Comparison of ENCODE assay signal across 17 mouse cellular contexts in the genomic region with DNA sequence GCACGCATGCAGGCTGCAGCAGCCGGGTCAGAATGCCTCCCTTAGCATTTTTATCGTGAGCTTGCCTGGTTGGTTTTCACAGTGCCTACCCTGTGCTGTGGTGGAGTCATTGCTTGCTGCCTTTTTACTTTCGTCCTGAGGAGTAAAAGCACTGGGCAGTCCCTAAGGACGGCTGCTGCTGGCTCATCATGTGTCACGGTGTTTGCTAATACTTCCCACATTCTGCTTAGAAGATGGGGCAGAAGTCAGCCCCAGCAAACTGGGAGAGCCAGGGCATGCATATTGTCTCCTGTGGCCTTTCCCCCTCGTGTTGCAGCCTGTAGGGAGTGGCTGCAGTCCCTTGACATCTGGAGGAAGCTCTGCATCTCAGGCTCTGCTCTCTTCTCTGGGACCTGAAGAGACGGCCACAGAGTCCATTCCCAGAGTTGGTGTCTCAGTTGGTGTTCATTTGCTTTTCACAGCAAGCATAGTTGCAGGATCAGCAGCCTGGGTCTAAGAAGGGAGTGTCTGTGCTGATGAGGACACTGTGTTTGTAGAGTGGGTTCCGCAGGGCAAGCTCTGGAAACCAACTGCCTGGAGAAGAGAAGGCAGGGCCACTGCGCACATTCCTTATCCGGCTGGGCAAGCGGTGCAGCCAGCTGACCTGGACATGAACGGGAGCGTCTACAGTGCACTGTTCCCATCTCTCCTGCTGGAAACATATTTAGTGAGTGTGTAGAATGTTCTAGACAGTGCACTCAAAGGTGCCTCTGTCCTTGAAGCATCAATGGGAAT. TPM values are rescaled to one million over a fixed set of nuclear protein-coding genes. Genes with fewer than 3 reads are reported as not detected.
A peak's percentile ranks its signal among the peaks of the same experiment; 100 is the strongest.
DNase-seq lines count a peak whose midpoint lies in the region; ATAC-seq and TF ChIP-seq lines count a peak whose summit lies in the region.
"Had no signal": no experiment of that assay in that cellular context is flagged by ENCODE, and none has a peak within 500 bp of the region (broad histone marks: within the 10 kb centered on the region; RNA-seq: fewer than 3 reads in every experiment).

No protein-coding gene starts in this region.

- no peaks in the 10 kb centered on the region for H3K36me3 ChIP-seq in kidney, embryonic 15.5 days
- H3K36me3 ChIP-seq: embryonic facial prominence, embryonic 15.5 days had no signal

- no peak for ATAC-seq in kidney, embryonic 15.5 days (replicated peaks; ENCODE audit: low FRiP score)
- ATAC-seq in Patski, result peak; percentile 60
- ATAC-seq: forebrain, embryonic 14.5 days had no signal

- H3K4me3 ChIP-seq in kidney, embryonic 15.5 days (replicated peaks), result no peak overlapping the region
- H3K4me3 ChIP-seq: embryonic facial prominence, embryonic 15.5 days had no signal

- 58% methylated on average over 14 of the region's 14 CpGs for WGBS in kidney, embryonic 15.5 days

- DNase-seq in kidney, adult 18-20 months, result no peak
- DNase-seq in 3T3-L1 (ENCODE audit: low read depth, low spot score) (peak; percentile 82), Patski (ENCODE audit: low read depth, low spot score) (no peak)
- DNase-seq in kidney, postnatal 14 days, result peak; percentile 45
- DNase-seq in frontal cortex, adult 2 months (ENCODE audit: extremely low spot score in 1 of 2, low spot score in 1 of 2), result no peak
- DNase-seq in lung, postnatal 36 days, result no peak
- DNase-seq: adrenal gland, adult 2 months; cerebellum, adult 9-11 months; gastrocnemius, postnatal 25 days; heart, postnatal 10 days; thymus, postnatal 14 days had no signal

- POLR2A ChIA-PET in Patski (lab: Charles Lee), result no interaction called here

- H3K9ac ChIP-seq in kidney, embryonic 15.5 days, result no peak overlapping the region
- H3K9ac ChIP-seq: embryonic facial prominence, embryonic 15.5 days; liver, embryonic 14.5 days had no signal

- no peaks in the 10 kb centered on the region for H3K27me3 ChIP-seq in kidney, embryonic 15.5 days
- no peaks in the 10 kb centered on the region for H3K27me3 ChIP-seq in Patski
- H3K27me3 ChIP-seq: CH12.LX; embryonic facial prominence, embryonic 15.5 days had no signal

- peak overlapping the region; percentile 56 for H3K27ac ChIP-seq in kidney, embryonic 15.5 days
- H3K27ac ChIP-seq: embryonic facial prominence, embryonic 15.5 days; liver, embryonic 14.5 days; macrophage had no signal

- no peak for TF ChIP-seq CTCF in Patski (IDR thresholded peaks at IDR 0.05)

- CTCF ChIA-PET in Patski (lab: Charles Lee), result interaction anchor here (1.9 kb wide), 1 partner anchor 30 kb away, joined by 4 read pairs; no protein-coding TSS in a partner anchor

- H3K4me2 ChIP-seq in kidney, embryonic 15.5 days, result no peak overlapping the region
- H3K4me2 ChIP-seq: embryonic facial prominence, embryonic 15.5 days had no signal

- peaks cover 26% of the 10 kb centered on the region for H3K4me1 ChIP-seq in kidney, embryonic 15.5 days

- H3K9me3 ChIP-seq in kidney, embryonic 15.5 days (replicated peaks), result no peaks in the 10 kb centered on the region
- H3K9me3 ChIP-seq: embryonic facial prominence, embryonic 15.5 days had no signal

- in situ Hi-C loops in Patski (cut with MboI; ENCODE audit: low pct_unique_long_range_greater_than_20kb), result no loop called here

RNA-seq across cellular contexts. Expression of a gene that starts 45.2 kb away (rescaled TPM):
- polyA plus RNA-seq in kidney, embryonic 15.5 days (2015; fragmentation: Nextera tagmentation; extraction: Ambion mirVana), result 65.1 and 75.7 TPM in 2 replicates
- polyA plus RNA-seq in Patski (2021), result 48.0 TPM
- 44.0 and 49.3 TPM in 2 replicates for polyA plus RNA-seq in frontal cortex, adult 2 months (2012; rRNA removed)

RNA-seq across cellular contexts. Expression of a gene that starts 45.7 kb away (rescaled TPM):
- polyA plus RNA-seq in kidney, embryonic 15.5 days (2015; fragmentation: Nextera tagmentation; extraction: Ambion mirVana), result 12.4 and 14.4 TPM in 2 replicates
- 15.3 TPM for polyA plus RNA-seq in Patski (2021)
- 32.3 and 35.6 TPM in 2 replicates for polyA plus RNA-seq in frontal cortex, adult 2 months (2012; rRNA removed)

Comparison
In these comparisons a context has a peak if more than half of its experiments do, and no peak if none do; other contexts are left out.
1. DNase-seq: peak in 3T3-L1 (single experiment) and kidney, postnatal 14 days (single experiment); none in kidney, adult 18-20 months (single experiment), Patski (single experiment), frontal cortex, adult 2 months (0 of 2) and lung, postnatal 36 days (single experiment).